Mouse (Mus musculus) midbrain, embryonic 11.5 days (tissue): Measurements from ENCODE around the gene Gbx1. TPM values are rescaled to one million over a fixed set of nuclear protein-coding genes. Genes with fewer than 3 reads are reported as not detected.

ENCODE experiments used
- ATAC-seq: fragments of 200-750 bp; cut with Nextera tagmentation; 2 replicates; pipeline ENCODE4 v1.8.0; 2017; ENCODE audit warnings: moderate TSS enrichment, moderate library complexity; ENCODE audit not compliant: low FRiP score
- DNase-seq: peaks from one replicate; pipeline ENCODE4 v3.0.0; 2015; ENCODE audit warnings: low spot score; ENCODE audit errors: missing footprints
- H3K27ac ChIP-seq: fragments of 300-500 bp; sonication (generic); 2 replicates; pipeline ENCODE4 v1.5.1; 2014; ENCODE audit warnings: low read depth, low read length
- H3K27me3 ChIP-seq: fragments of 300-500 bp; sonication (generic); 2 replicates; pipeline ENCODE4 v1.6.1; 2014; ENCODE audit warnings: mild to moderate bottlenecking, low read length, moderate library complexity, mixed read lengths; ENCODE audit not compliant: control insufficient read depth, insufficient read depth
- H3K36me3 ChIP-seq: fragments of 300-500 bp; sonication (generic); 2 replicates; pipeline ENCODE4 v1.6.1; 2014; ENCODE audit warnings: mild to moderate bottlenecking, low read length, moderate library complexity, mixed read lengths; ENCODE audit not compliant: control insufficient read depth, insufficient read depth
- H3K4me1 ChIP-seq: fragments of 300-500 bp; sonication (generic); 2 replicates; pipeline ENCODE4 v1.6.1; 2014; ENCODE audit warnings: low read length; ENCODE audit not compliant: control insufficient read depth, insufficient read depth
- H3K4me2 ChIP-seq: fragments of 300-500 bp; sonication (generic); 2 replicates; pipeline ENCODE4 v1.6.1; 2014; ENCODE audit warnings: mild to moderate bottlenecking, moderate library complexity
- H3K4me3 ChIP-seq: fragments of 300-500 bp; sonication (generic); 2 replicates; pipeline ENCODE4 v1.5.1; 2014; ENCODE audit warnings: low read depth, low read length
- H3K9ac ChIP-seq: fragments of 300-500 bp; sonication (generic); 2 replicates; pipeline ENCODE4 v1.6.1; 2014; ENCODE audit warnings: low read length
- H3K9me3 ChIP-seq: fragments of 300-500 bp; sonication (generic); 2 replicates; pipeline ENCODE4 v1.6.1; 2016; ENCODE audit warnings: low read length; ENCODE audit not compliant: control insufficient read depth
- WGBS: fragments of 180-500 bp; shearing (Covaris S2); extraction: QIAGEN DNeasy Blood & Tissue Kit; methylation state at CpG from one replicate; pipeline ENCODE4 v1.1.7; 2014; 5-methylcytosine and 5-hydroxymethylcytosine counted together
- polyA plus RNA-seq: library from polyadenylated mRNA; unstranded; fragments of >200 nt; fragmentation: Nextera tagmentation; extraction: Ambion mirVana; gene quantifications from 2 replicates; pipeline ENCODE4 v1.2.1, GENCODE M21; 2014

Gbx1 gene
- polyA plus RNA-seq, 1 experiment from 2014 or later = 0.15 TPM

GRCm38 (mm10) chr5:24474723-24475261 lies 52.2 kb downstream of the Gbx1 start:
- peak overlapping the region; percentile 32 for H3K4me3 ChIP-seq
- DNase-seq = peak; percentile 91
- no peak overlapping the region for H3K27ac ChIP-seq
- no peak for ATAC-seq
- peak overlapping the region; percentile 45 for H3K4me2 ChIP-seq
- peaks cover 31% of the 10 kb centered on the region for H3K27me3 ChIP-seq
- peaks cover 20% of the 10 kb centered on the region for H3K36me3 ChIP-seq
- H3K9me3 ChIP-seq = no peaks in the 10 kb centered on the region
- H3K4me1 ChIP-seq = peaks cover 22% of the 10 kb centered on the region
- under 1% methylated on average over 62 of the region's 67 CpGs for WGBS
- H3K9ac ChIP-seq = no peak overlapping the region

GRCm38 (mm10) chr5:24474025-24474722 lies 52.8 kb downstream of the Gbx1 start:
- ATAC-seq = peak; percentile 31; the same call in 1 of the 2 replicates
- peak overlapping the region; percentile 43 for H3K9ac ChIP-seq
- under 1% methylated on average over 67 of the region's 77 CpGs for WGBS
- no peaks in the 10 kb centered on the region for H3K9me3 ChIP-seq
- H3K4me2 ChIP-seq = peak overlapping the region; percentile 45
- DNase-seq = peak; percentile 94
- peaks cover 15% of the 10 kb centered on the region for H3K36me3 ChIP-seq
- H3K4me1 ChIP-seq = peaks cover 22% of the 10 kb centered on the region
- H3K27me3 ChIP-seq = peaks cover 31% of the 10 kb centered on the region
- peak overlapping the region; percentile 32 for H3K4me3 ChIP-seq
- no peak overlapping the region for H3K27ac ChIP-seq

- DNase-seq (peak; percentile 87), ATAC-seq (no peak)
- no peak overlapping the region for H3K27ac ChIP-seq
- H3K27me3 ChIP-seq = peaks cover 31% of the 10 kb centered on the region
- H3K4me2 ChIP-seq = no peak overlapping the region
- WGBS = 12% methylated on average over 7 of the region's 7 CpGs
- peaks cover 22% of the 10 kb centered on the region for H3K4me1 ChIP-seq
- H3K9ac ChIP-seq = no peak overlapping the region
- H3K4me3 ChIP-seq = no peak overlapping the region
- no peaks in the 10 kb centered on the region for H3K9me3 ChIP-seq
- H3K36me3 ChIP-seq = peaks cover 5% of the 10 kb centered on the region; the same call in 1 of the 2 replicates
Observed at GRCm38 (mm10) chr5:24472884-24473619, 54.0 kb downstream of the Gbx1 start.

- Histone ChIP-seq H3K36me3 (no peaks in the 10 kb centered on the region), H3K4me3 (no peak overlapping the region), H3K9ac (no peak overlapping the region), H3K9me3 (no peaks in the 10 kb centered on the region), H3K4me1 (peaks cover 34% of the 10 kb centered on the region), H3K27ac (no peak overlapping the region), H3K4me2 (no peak overlapping the region), H3K27me3 (peaks cover 31% of the 10 kb centered on the region)
- ATAC-seq = peak; percentile 58; the same call in 1 of the 2 replicates
- peak; percentile 96 for DNase-seq
- 11% methylated on average over 5 of the region's 5 CpGs for WGBS
Observed at GRCm38 (mm10) chr5:24470600-24470999, 56.4 kb downstream of the Gbx1 start.

GRCm38 (mm10) chr5:24466762-24467161 lies 60.2 kb downstream of the Gbx1 start:
- no peaks in the 10 kb centered on the region for H3K27me3 ChIP-seq
- no peak overlapping the region for H3K27ac ChIP-seq
- 0 out of 2 replicates have a peak, but pooled peaks cover 2% of the 10 kb centered on the region for H3K36me3 ChIP-seq
- H3K4me1 ChIP-seq = peaks cover 12% of the 10 kb centered on the region
- 37% methylated on average over 12 of the region's 12 CpGs for WGBS
- H3K4me3 ChIP-seq = no peak overlapping the region
- DNase-seq = no peak
- H3K4me2 ChIP-seq = no peak overlapping the region
- ATAC-seq = no peak
- H3K9ac ChIP-seq = no peak overlapping the region
- H3K9me3 ChIP-seq = no peaks in the 10 kb centered on the region

- Histone ChIP-seq H3K27ac (no peak overlapping the region), H3K4me3 (no peak overlapping the region), H3K9me3 (no peaks in the 10 kb centered on the region), H3K27me3 (no peaks in the 10 kb centered on the region), H3K4me1 (peaks cover 34% of the 10 kb centered on the region), H3K9ac (peak overlapping the region; percentile 13; the same call in 1 of the 2 replicates), H3K36me3 (no peaks in the 10 kb centered on the region), H3K4me2 (0 out of 2 replicates have a peak overlapping the region, but pooled peaks have one; percentile 8)
- no peak for ATAC-seq
- 63% methylated on average over 7 of the region's 7 CpGs for WGBS
- no peak for DNase-seq
Observed at GRCm38 (mm10) chr5:24455613-24456012, 71.4 kb downstream of the Gbx1 start.

- DNase-seq (no peak), ATAC-seq (no peak)
- H3K9me3 ChIP-seq = no peaks in the 10 kb centered on the region
- H3K4me2 ChIP-seq = 0 out of 2 replicates have a peak overlapping the region, but pooled peaks have one; percentile 4
- no peak overlapping the region for H3K4me3 ChIP-seq
- peaks cover 34% of the 10 kb centered on the region for H3K4me1 ChIP-seq
- H3K36me3 ChIP-seq = no peaks in the 10 kb centered on the region
- H3K27ac ChIP-seq = no peak overlapping the region
- H3K9ac ChIP-seq = peak overlapping the region; percentile 13; the same call in 1 of the 2 replicates
- H3K27me3 ChIP-seq = no peaks in the 10 kb centered on the region
- 66% methylated on average over 3 of the region's 3 CpGs for WGBS
Observed at GRCm38 (mm10) chr5:24455076-24455475, 71.9 kb downstream of the Gbx1 start.

GRCm38 (mm10) chr5:24453985-24454303 lies 73.1 kb downstream of the Gbx1 start:
- ATAC-seq = no peak
- Histone ChIP-seq H3K36me3 (no peaks in the 10 kb centered on the region), H3K9ac (peak overlapping the region; percentile 97), H3K4me3 (peak overlapping the region; percentile 98), H3K27ac (peak overlapping the region; percentile 48; the same call in 1 of the 2 replicates), H3K4me1 (peaks cover 34% of the 10 kb centered on the region), H3K9me3 (no peaks in the 10 kb centered on the region), H3K4me2 (peak overlapping the region; percentile 93), H3K27me3 (no peaks in the 10 kb centered on the region)
- 25% methylated on average over 2 of the region's 2 CpGs for whole genome bisulfite sequencing
- no peak for DNase-seq
